Mouse (Mus musculus) lung, postnatal 0 days (tissue): Measurements from ENCODE around the gene Ear14.
"Not testable (repeated sequence)": the region's sequence is repeated elsewhere in the genome, so short reads cannot be mapped to it uniquely, and the experiment has no call there.

Source experiments
- CTCF ChIP-seq: IDR thresholded peaks from 2 replicates; pipeline ENCODE4 v1.5.1; 2016; ENCODE audit warnings: antibody characterized with exemption, mild to moderate bottlenecking
- EP300 ChIP-seq: IDR thresholded peaks from 2 replicates; pipeline ENCODE4 v1.6.1; 2016; ENCODE audit warnings: antibody characterized with exemption, mild to moderate bottlenecking, control low read depth

- not testable (repeated sequence) for TF ChIP-seq EP300, CTCF
Observed at GRCm38 (mm10) chr14:51229657-51230056, 26.5 kb downstream of the Ear14 start.
